Mouse (Mus musculus) myocyte (in vitro differentiated cells): ENCODE measurements around the gene Fxyd6.

Experiments used
- CEBPB ChIP-seq: IDR thresholded peaks from 2 replicates; pipeline ENCODE4 v1.6.1; 2011; ENCODE audit warnings: mild to moderate bottlenecking, moderate library complexity; ENCODE audit not compliant: poor library complexity, insufficient read depth, severe bottlenecking
- MAX ChIP-seq: IDR thresholded peaks from one replicate; pipeline ENCODE4 v1.6.1; 2011; ENCODE audit warnings: low read depth, mild to moderate bottlenecking, control low read depth
- MYOD1 ChIP-seq, 3 experiments: IDR thresholded peaks; one replicate each; pipeline ENCODE4 v1.6.1; 2011; ENCODE audit warnings: control low read depth in 2 of 3, low read depth in 2 of 3, mild to moderate bottlenecking in 2 of 3, moderate library complexity in 1 of 3; ENCODE audit not compliant: insufficient read length in 2 of 3, control insufficient read depth in 1 of 3
- POLR2A ChIP-seq: IDR thresholded peaks from one replicate; pipeline ENCODE4 v1.6.1; 2011; ENCODE audit warnings: low read depth, mild to moderate bottlenecking, control low read depth, moderate library complexity; ENCODE audit not compliant: insufficient read length

DNA sequence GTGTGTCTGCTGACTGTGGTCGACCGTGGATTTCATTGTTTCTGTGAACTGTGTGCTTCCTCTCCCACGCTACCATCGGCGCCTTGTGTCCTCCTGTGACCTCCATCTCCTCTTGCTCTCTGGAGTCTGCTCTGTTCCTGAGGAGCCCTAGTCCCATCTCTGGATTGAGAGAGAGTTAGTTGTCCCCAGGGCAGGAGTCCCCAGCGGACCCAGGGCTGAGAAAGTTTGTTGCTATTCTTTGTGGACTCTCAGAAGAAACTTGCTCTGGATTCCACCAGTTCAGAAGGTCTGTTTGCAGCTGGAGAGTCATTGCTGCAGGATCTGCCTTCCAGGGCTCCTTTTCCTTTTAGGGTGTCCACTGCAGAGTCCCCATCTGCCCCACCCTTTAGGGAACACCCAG is 25.2 kb downstream of the Fxyd6 start:
- no peak for TF ChIP-seq MAX
- TF ChIP-seq POLR2A, result no peak
- TF ChIP-seq MYOD1 (IDR thresholded peaks at IDR 0.05; ENCODE audit: control insufficient read depth in 1 of 3, insufficient read length in 2 of 3, low read depth in 2 of 3), result no peak
- no peak for TF ChIP-seq CEBPB
